Comparison of ENCODE assay signal across 23 mouse cellular contexts in the genomic region with DNA sequence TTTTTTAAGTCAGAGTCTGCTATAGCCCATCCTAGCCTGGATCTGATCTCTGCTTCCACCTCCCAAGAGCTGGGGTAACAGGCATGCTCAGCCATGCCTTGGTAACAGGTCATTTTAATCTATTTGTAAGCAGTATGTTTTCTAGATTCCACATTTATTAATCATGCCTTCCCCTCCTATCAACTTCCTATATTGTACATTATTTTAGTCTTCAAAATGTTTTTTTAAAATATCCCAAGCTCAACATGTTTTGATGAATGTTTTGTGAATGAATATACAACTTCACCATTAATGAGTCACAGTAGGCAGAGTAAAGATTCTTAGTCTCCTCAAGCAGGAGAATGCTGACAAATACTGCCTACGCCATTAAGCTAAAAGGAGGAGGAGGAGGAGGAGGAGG. TPM values are rescaled to one million over a fixed set of nuclear protein-coding genes. Genes with fewer than 3 reads are reported as not detected.
DNase-seq lines count a peak whose midpoint lies in the region; TF ChIP-seq lines count a peak whose summit lies in the region.
"Had no signal": no experiment of that assay in that cellular context is flagged by ENCODE, and none has a peak within 500 bp of the region (broad histone marks: within the 10 kb centered on the region; RNA-seq: fewer than 3 reads in every experiment).

No protein-coding gene starts in this region.

- peaks cover 32% of the 10 kb centered on the region for H3K4me1 ChIP-seq in bone marrow macrophage, adult 2 months (ENCODE audit: control insufficient read depth, insufficient read depth, low read length)
- H3K4me1 ChIP-seq: hindbrain, embryonic 15.5 days had no signal

- H3K27ac ChIP-seq in bone marrow macrophage, adult 2 months (ENCODE audit: insufficient read depth, low read depth, low read length), result peak overlapping the region; percentile 31; the same call in 1 of the 2 replicates
- H3K27ac ChIP-seq: heart, embryonic 15.5 days; hindbrain, embryonic 15.5 days; intestine, embryonic 15.5 days had no signal

- peak; percentile 1 for DNase-seq in kidney, adult 9 months
- no peak for DNase-seq in kidney, postnatal 14 days
- peak; percentile 9 for DNase-seq in Muller cell, postnatal 12 days (ENCODE audit: inconsistent ontology term)
- no peak for DNase-seq in c-Kit-positive CD71-positive TER-119-positive erythroid progenitor cells, embryonic 14.5 days (ENCODE audit: low spot score)
- no peak for DNase-seq in layer of hippocampus, postnatal 36 days
- DNase-seq: adrenal gland, adult 2 months; adrenal gland, postnatal 14 days; cerebellum, adult 18-20 months; cerebellum, adult 9-10 months; cerebellum, postnatal 14 days; forebrain, postnatal 0 days; gastrocnemius, adult 2 months; gastrocnemius, postnatal 14 days; heart, adult 18-20 months; heart, postnatal 14 days; heart, postnatal 4 days had no signal

- no peak for TF ChIP-seq POLR2A in bone marrow macrophage, adult 2 months (IDR thresholded peaks at IDR 0.05; ENCODE audit: borderline replicate concordance, low read depth, low read length)

- no peak for TF ChIP-seq CTCF in bone marrow macrophage, adult 2 months (IDR thresholded peaks at IDR 0.05; ENCODE audit: low read depth, low read length)

- H3K4me3 ChIP-seq in bone marrow macrophage, adult 2 months (ENCODE audit: insufficient read depth, low read length), result no peak overlapping the region
- H3K4me3 ChIP-seq: gastrocnemius, adult 2 months; heart, embryonic 12.5 days; heart, embryonic 15.5 days; hindbrain, embryonic 15.5 days; intestine, embryonic 15.5 days had no signal

RNA-seq across cellular contexts. Expression of a gene that starts 42.0 kb away (rescaled TPM):
- not detected in 2 replicates for polyA plus RNA-seq in bone marrow macrophage, adult 2 months (2012; ENCODE audit: insufficient read depth, insufficient read length, missing spikeins)
- total RNA-seq in layer of hippocampus, postnatal 36 days (2021), result 1 to 10 TPM in 1 of 2 experiments, under 1 TPM in 1; 0.67 to 1.2 TPM
- polyA plus RNA-seq: embryonic facial prominence, embryonic 11.5 days; forebrain, embryonic 11.5 days had no signal

Comparison
In these comparisons a context has a peak if more than half of its experiments do, and no peak if none do; other contexts are left out.
1. DNase-seq: peak in kidney, adult 9 months (single experiment) and Muller cell, postnatal 12 days (single experiment); none in kidney, postnatal 14 days (single experiment), c-Kit-positive CD71-positive TER-119-positive erythroid progenitor cells, embryonic 14.5 days (single experiment) and layer of hippocampus, postnatal 36 days (0 of 2).